Mouse (Mus musculus) left cerebral cortex, adult 2 months (tissue): ENCODE results near the gene Mrpl2. TPM values are rescaled to one million over a fixed set of nuclear protein-coding genes. Genes with fewer than 3 reads are reported as not detected.

Source experiments
- DNase-seq, 2 experiments: peaks; one replicate each; pipeline ENCODE4 v3.0.0; 2021 to 2022; ENCODE audit warnings: low spot score in 2 of 2, mixed read lengths in 1 of 2; ENCODE audit errors: extremely low spot score in 1 of 2
- H3K27ac ChIP-seq: fragments of 200-600 bp; 2 replicates; pipeline ENCODE4 v1.8.1; 2022
- H3K4me3 ChIP-seq: fragments of 200-600 bp; 2 replicates; pipeline ENCODE4 v1.8.1; 2022
- CTCF ChIP-seq: fragments of 200-600 bp; IDR thresholded peaks from 2 replicates; pipeline ENCODE4 v1.8.1; 2022; ENCODE audit warnings: antibody characterized with exemption, mild to moderate bottlenecking, moderate library complexity
- intact Hi-C: fragments of 180-260 bp; cut with DNase I; formaldehyde crosslinking; loops from one replicate; pipeline ENCODE4 v1.15.1; 2025
- total RNA-seq, 2 experiments: library from RNA; stranded (reverse); gene quantifications; 2 replicates each; pipeline ENCODE4 v1.2.3; 2021

Mrpl2 gene
- total RNA-seq, 2 experiments from 2014 or later: 49.1 to 53.2 TPM

DNA sequence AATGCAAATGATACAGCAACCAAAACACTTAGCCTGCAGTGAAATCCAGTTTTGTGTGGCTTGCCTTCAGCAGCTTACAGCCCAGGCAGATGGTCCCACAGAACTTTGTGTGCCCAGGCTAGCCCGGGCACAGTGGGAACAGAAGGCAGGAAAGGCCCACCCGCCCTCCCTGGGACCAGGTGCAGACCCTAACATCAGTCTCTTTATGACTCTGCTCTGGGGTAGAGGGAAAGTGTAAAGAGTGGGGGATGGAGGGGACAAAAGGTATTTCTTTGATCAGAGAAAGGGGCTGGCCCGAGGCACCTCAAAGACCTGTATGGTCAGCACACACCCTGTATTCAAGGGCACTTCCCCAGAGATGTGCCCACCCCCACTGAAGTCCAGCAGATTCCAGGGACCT lies 32.8 kb upstream of the Mrpl2 start:
- Histone ChIP-seq H3K27ac (no peak overlapping the region), H3K4me3 (no peak overlapping the region)
- DNase-seq: no peak
- TF ChIP-seq CTCF: no peak
- intact Hi-C loops: no loop called here

GRCm38 (mm10) chr17:46617799-46618198 lies 28.2 kb upstream of the Mrpl2 start:
- Histone ChIP-seq H3K27ac (no peak overlapping the region), H3K4me3 (no peak overlapping the region)
- TF ChIP-seq CTCF: no peak
- intact Hi-C loops: no loop called here
- no peak for DNase-seq

DNA sequence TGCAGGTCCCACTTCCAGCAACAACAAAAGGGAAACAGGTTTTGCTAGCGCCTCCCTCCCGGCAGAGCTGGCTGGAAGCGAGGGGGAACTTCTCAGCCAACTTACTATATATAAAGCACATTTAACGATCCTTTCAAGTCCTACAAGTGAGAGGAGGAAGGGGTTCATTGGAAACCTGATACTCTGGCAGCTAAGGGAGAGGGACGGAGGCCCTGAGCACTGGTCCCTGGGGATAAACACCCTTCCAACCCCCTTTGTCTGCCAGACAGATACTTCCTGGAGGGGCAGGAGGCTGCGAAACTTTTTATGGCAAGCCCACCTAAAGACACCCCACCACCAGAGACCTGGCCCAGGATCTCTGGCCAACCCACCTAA lies 27.6 kb upstream of the Mrpl2 start:
- Histone ChIP-seq H3K27ac (peak overlapping the region; percentile 60), H3K4me3 (no peak overlapping the region)
- no peak for TF ChIP-seq CTCF
- intact Hi-C loops: no loop called here
- no peak for DNase-seq

- DNase-seq: no peak
- H3K27ac ChIP-seq: peak overlapping the region; percentile 60
- H3K4me3 ChIP-seq: no peak overlapping the region
- no peak for TF ChIP-seq CTCF
- intact Hi-C loops: no loop called here
These were observed 27.0 kb upstream of the Mrpl2 start for GRCm38 (mm10) chr17:46618769-46619682.

DNA sequence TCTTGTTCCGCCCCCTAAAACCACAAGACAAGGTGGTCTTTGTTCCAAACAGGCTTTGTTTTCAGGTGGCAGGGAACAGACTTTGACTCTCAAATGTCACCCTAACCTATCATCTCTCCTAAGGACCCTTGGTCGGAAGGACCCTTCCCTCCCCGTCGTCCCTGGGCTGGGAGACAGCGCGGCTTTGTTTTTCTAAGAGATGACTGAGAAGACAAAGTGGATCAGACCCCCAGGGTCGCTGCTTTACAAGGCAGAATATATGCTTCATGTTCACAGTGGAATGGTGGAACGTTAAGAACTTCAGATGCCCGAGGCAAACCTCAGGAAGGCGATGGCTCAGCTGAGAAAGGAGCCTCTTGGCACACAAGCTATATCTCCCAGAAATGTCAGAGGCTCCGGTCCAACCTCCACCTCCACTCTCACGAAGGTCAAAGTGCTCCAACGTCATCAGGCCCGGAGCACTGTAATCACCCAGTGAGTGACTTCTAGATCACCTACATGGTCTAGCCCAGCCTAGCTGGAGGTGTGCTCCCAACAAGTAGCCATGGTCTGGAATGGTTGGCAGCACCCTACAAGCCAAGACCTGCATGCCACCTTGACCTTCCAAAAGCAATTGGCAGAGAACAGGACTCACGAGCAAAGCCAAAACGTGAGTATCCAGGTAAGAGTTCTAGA lies 26.2 kb upstream of the Mrpl2 start:
- Histone ChIP-seq H3K4me3 (no peak overlapping the region), H3K27ac (peak overlapping the region; percentile 36)
- intact Hi-C loops: no loop called here
- TF ChIP-seq CTCF: no peak
- DNase-seq: no peak

DNA sequence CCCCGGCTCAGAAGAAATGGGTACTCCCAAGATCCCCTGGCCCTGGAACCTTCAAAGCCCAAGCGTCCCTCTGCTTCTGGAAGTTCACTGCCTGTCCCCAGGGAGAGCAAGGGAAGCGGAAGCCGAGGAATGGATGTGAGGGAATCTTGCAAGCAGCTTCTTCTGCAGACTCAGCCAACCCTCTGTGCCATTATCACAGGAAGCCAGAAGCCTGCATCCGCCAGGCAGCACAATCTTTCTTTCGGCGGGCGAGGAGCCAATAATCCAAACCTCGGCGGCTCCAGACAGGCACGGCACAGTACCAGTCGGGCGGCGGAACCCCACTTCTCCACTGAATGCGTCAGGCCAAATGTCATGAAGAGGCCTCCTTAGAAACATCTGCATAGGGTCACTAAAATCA lies 24.7 kb upstream of the Mrpl2 start:
- H3K4me3 ChIP-seq: no peak overlapping the region
- no peak for TF ChIP-seq CTCF
- intact Hi-C loops: no loop called here

GRCm38 (mm10) chr17:46622269-46622668 lies 23.8 kb upstream of the Mrpl2 start:
- TF ChIP-seq CTCF: no peak
- intact Hi-C loops: no loop called here
- Histone ChIP-seq H3K27ac (no peak overlapping the region), H3K4me3 (no peak overlapping the region)
- DNase-seq: no peak

More for the DNA sequence above, 24.7 kb upstream of the Mrpl2 start:
- peak; percentile 41 to 50 for DNase-seq
- peak overlapping the region; percentile 54; the same call in 1 of the 2 replicates for H3K27ac ChIP-seq

DNA sequence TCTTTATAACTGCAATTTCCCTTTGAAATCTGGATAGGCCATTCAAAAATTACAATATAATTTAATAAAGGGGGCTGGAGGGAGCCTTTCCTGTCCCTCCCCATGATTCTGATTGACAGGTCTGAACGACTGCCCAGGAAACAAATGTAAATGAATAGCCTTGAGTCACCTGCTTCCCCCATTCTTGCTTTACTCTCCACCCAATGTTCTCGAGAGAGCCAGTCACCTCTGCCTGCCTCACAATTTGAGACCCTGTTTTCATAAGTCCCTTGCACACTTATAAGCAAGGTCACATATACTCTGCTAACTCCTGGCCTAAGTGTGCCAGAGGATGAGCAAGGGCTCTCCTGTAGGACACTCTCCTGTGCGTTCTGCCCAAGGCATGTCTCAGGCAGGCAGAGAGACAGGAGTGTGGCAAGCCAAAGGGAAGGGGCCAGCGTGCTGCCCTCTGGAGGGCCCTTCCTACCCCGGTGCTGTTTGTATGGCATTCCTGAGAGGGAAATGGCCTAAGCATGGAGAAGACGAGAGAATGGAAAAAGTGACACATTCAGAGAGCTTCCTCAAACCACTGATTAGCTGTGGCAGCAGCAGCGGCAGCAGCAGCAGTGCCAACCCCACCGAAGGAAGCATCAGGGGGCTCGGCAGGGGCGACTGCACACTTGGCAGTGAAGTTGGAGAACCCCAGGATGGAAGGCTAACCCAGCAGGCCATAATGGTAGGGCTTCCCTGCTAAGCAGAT lies 22.0 kb upstream of the Mrpl2 start:
- intact Hi-C loops: no loop called here
- TF ChIP-seq CTCF: no peak; the same call in 1 of the 2 replicates
- no peak overlapping the region for H3K27ac ChIP-seq
- DNase-seq: no peak
- no peak overlapping the region for H3K4me3 ChIP-seq

DNA sequence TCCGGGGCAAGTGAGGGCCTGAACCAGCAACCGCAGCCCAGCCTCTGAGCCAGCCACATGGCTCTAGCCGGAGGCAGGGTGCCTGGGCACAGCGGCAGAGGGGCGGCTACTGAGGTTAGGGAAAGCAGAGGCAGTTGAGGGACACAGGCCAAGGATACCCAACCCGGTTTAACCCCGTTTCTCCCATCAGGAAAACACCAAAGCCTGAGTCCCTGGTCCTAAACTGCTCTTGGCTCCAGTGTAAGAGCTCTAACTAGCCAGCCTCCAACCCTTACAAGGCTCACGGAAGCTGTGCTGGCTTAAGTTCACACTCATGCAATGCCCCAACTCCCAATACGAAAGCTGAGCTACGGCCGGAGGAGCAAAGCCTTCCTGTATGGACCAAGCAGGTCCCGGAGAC lies 21.4 kb upstream of the Mrpl2 start:
- TF ChIP-seq CTCF: no peak
- DNase-seq: no peak
- Histone ChIP-seq H3K4me3 (no peak overlapping the region), H3K27ac (no peak overlapping the region)
- intact Hi-C loops: no loop called here

DNA sequence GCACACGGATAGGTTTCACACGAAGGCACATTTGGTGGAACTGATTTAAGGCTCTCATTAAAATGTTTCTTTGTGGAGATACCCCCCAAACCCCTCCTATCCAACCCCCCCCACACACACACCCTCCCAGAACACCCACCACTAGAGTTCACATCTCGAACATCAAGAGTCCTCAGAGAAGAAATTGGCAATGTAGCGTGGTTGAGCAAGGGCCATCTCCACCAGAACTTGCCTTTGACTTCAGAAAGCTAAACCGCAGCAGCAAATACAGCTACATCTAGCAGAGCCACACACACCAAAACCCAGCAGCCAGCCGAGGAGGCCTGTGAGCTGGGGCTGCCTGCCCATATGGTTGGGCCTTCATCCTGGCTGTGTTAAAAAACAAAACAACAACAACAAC lies 18.6 kb upstream of the Mrpl2 start:
- no peak overlapping the region for H3K27ac ChIP-seq
- H3K4me3 ChIP-seq: no peak overlapping the region; the same call in 1 of the 2 replicates
- no peak for DNase-seq
- no peak for TF ChIP-seq CTCF
- intact Hi-C loops: no loop called here

- peak overlapping the region; percentile 63 for H3K4me3 ChIP-seq
- DNase-seq: no peak
- intact Hi-C loops: no loop called here
- no peak for TF ChIP-seq CTCF
- no peak overlapping the region; the same call in 1 of the 2 replicates for H3K27ac ChIP-seq
These were observed 17.6 kb upstream of the Mrpl2 start for GRCm38 (mm10) chr17:46628471-46628790.
